Mouse (Mus musculus) urinary bladder, adult 2 months (tissue): ENCODE data around the gene Elovl3. TPM values are rescaled to one million over a fixed set of nuclear protein-coding genes. Genes with fewer than 3 reads are reported as not detected.

Experiments
- polyA plus RNA-seq: library from polyadenylated mRNA; depleted of rRNA; stranded (reverse); fragments of >200 nt; gene quantifications from 2 replicates; pipeline ENCODE4 v1.2.3, GENCODE M21; 2012; rRNA removed

Gene Elovl3
- polyA plus RNA-seq, 1 experiment, result not detected

Other genes starting within 250 kb of the Elovl3 start
- 11.1 and 12.6 TPM in 2 replicates for gene Armh3, start 133.4 kb upstream of the Elovl3 start, polyA plus RNA-seq
- gene Hps6, start 128.4 kb upstream of the Elovl3 start, polyA plus RNA-seq, result 6.6 and 6.7 TPM in 2 replicates
- 15.4 and 17.9 TPM in 2 replicates for gene Pprc1, start 87.0 kb upstream of the Elovl3 start, polyA plus RNA-seq
- 222 and 238 TPM in 2 replicates for gene Ldb1, start 86.7 kb upstream of the Elovl3 start, polyA plus RNA-seq
- gene Nolc1, start 56.0 kb upstream of the Elovl3 start, polyA plus RNA-seq, result 27.7 and 30.1 TPM in 2 replicates
- gene Pitx3, start 16.4 kb downstream of the Elovl3 start, polyA plus RNA-seq, result 0.12 and 0.19 TPM in 2 replicates
- gene Gbf1, start 20.6 kb downstream of the Elovl3 start, polyA plus RNA-seq, result 56.3 and 57.5 TPM in 2 replicates
- 23.0 and 24.7 TPM in 2 replicates for gene Nfkb2, start 172.4 kb downstream of the Elovl3 start, polyA plus RNA-seq
- gene Psd, start 195.3 kb downstream of the Elovl3 start, polyA plus RNA-seq, result 156 and 191 TPM in 2 replicates
- gene Fbxl15, start 196.3 kb downstream of the Elovl3 start, polyA plus RNA-seq, result 11.0 and 11.7 TPM in 2 replicates
- gene Cuedc2, start 206.8 kb downstream of the Elovl3 start, polyA plus RNA-seq, result 114 and 120 TPM in 2 replicates
- 4.8 and 5.2 TPM in 2 replicates for gene Mfsd13a, start 209.2 kb downstream of the Elovl3 start, polyA plus RNA-seq
- 2.4 and 3.0 TPM in 2 replicates for gene 2310034G01Rik, start 218.4 kb downstream of the Elovl3 start, polyA plus RNA-seq